Mouse (Mus musculus) ES-Bruce4 (cell line): Measurements from ENCODE around the gene Kcnj9.
A peak's percentile ranks its signal among the peaks of the same experiment; 100 is the strongest.

Experiments used
- CTCF ChIP-seq: IDR thresholded peaks from one replicate; pipeline ENCODE4 v1.8.1; 2011; ENCODE audit warnings: low read depth, low read length
- EP300 ChIP-seq: IDR thresholded peaks from 2 replicates; pipeline ENCODE4 v1.6.1; 2011; ENCODE audit warnings: low read depth, low read length; ENCODE audit not compliant: insufficient read depth
- POLR2A ChIP-seq: IDR thresholded peaks from one replicate; pipeline ENCODE4 v1.8.1; 2011; ENCODE audit warnings: low read length; ENCODE audit not compliant: insufficient read depth

GRCm38 (mm10) chr1:172319921-172320411, 9.2 kb downstream of the Kcnj9 start:
- TF ChIP-seq POLR2A (no peak), CTCF (no peak), EP300 (0 out of 2 replicates have a peak, but pooled peaks have one; percentile 10)
